Mouse (Mus musculus): ENCODE results near the gene Ubac1. TPM values are rescaled to one million over a fixed set of nuclear protein-coding genes. Genes with fewer than 3 reads are reported as not detected.

Ubac1 gene
- polyA plus RNA-seq, 1 experiment = 55.5 TPM

GRCm38 (mm10) chr2:26001136-26001535 is 20.4 kb downstream of the Ubac1 start:
- Histone ChIP-seq H3K4me1 (peaks cover 15% of the 10 kb centered on the region), H3K9me3 (no peaks in the 10 kb centered on the region), H3K27me3 (replicated peaks) (no peaks in the 10 kb centered on the region), H3K36me3 (replicated peaks; ENCODE audit: low read length) (peaks cover 97% of the 10 kb centered on the region), H3K4me3 (replicated peaks) (no peak overlapping the region)
- TF ChIP-seq GATA1 (IDR thresholded peaks at IDR 0.05; ENCODE audit: borderline replicate concordance, low read length) (no peak), FLI1 (IDR thresholded peaks at IDR 0.05; ENCODE audit: low read length) (no peak)

- Histone ChIP-seq H3K4me3 (replicated peaks) (no peak overlapping the region), H3K4me1 (peaks cover 28% of the 10 kb centered on the region), H3K36me3 (replicated peaks; ENCODE audit: low read length) (peaks cover 74% of the 10 kb centered on the region), H3K27me3 (replicated peaks) (no peaks in the 10 kb centered on the region), H3K9me3 (no peaks in the 10 kb centered on the region)
- no peak for TF ChIP-seq FLI1 (IDR thresholded peaks at IDR 0.05; ENCODE audit: low read length)
- TF ChIP-seq GATA1 (IDR thresholded peaks at IDR 0.05; ENCODE audit: borderline replicate concordance, low read length) = no peak
Observed at GRCm38 (mm10) chr2:25997716-25998115, 23.8 kb downstream of the Ubac1 start.

GRCm38 (mm10) chr2:25994791-25995190 is 26.8 kb downstream of the Ubac1 start:
- Histone ChIP-seq H3K4me1 (peaks cover 41% of the 10 kb centered on the region), H3K9me3 (no peaks in the 10 kb centered on the region), H3K36me3 (replicated peaks; ENCODE audit: low read length) (peaks cover 46% of the 10 kb centered on the region), H3K4me3 (replicated peaks) (no peak overlapping the region), H3K27me3 (replicated peaks) (no peaks in the 10 kb centered on the region)
- TF ChIP-seq GATA1 (IDR thresholded peaks at IDR 0.05; ENCODE audit: borderline replicate concordance, low read length) (no peak), FLI1 (IDR thresholded peaks at IDR 0.05; ENCODE audit: low read length) (no peak)

- H3K36me3 ChIP-seq (replicated peaks; ENCODE audit: low read length) = peaks cover 22% of the 10 kb centered on the region
- no peaks in the 10 kb centered on the region for H3K9me3 ChIP-seq
- H3K4me1 ChIP-seq = peaks cover 51% of the 10 kb centered on the region
- no peak for TF ChIP-seq FLI1 (IDR thresholded peaks at IDR 0.05; ENCODE audit: low read length)
- no peak for TF ChIP-seq GATA1 (IDR thresholded peaks at IDR 0.05; ENCODE audit: borderline replicate concordance, low read length)
- no peak overlapping the region for H3K4me3 ChIP-seq (replicated peaks)
- H3K27me3 ChIP-seq (replicated peaks) = peaks cover 7% of the 10 kb centered on the region
Observed at GRCm38 (mm10) chr2:25992285-25992684, 29.3 kb downstream of the Ubac1 start.

GRCm38 (mm10) chr2:25989651-25990050 is 31.9 kb downstream of the Ubac1 start:
- peaks cover 57% of the 10 kb centered on the region for H3K4me1 ChIP-seq
- no peaks in the 10 kb centered on the region for H3K36me3 ChIP-seq (replicated peaks; ENCODE audit: low read length)
- peaks cover 31% of the 10 kb centered on the region for H3K27me3 ChIP-seq (replicated peaks)
- no peak overlapping the region for H3K4me3 ChIP-seq (replicated peaks)
- no peak for TF ChIP-seq FLI1 (IDR thresholded peaks at IDR 0.05; ENCODE audit: low read length)
- no peak for TF ChIP-seq GATA1 (IDR thresholded peaks at IDR 0.05; ENCODE audit: borderline replicate concordance, low read length)
- H3K9me3 ChIP-seq = no peaks in the 10 kb centered on the region

GRCm38 (mm10) chr2:25987817-25988216 is 33.7 kb downstream of the Ubac1 start:
- H3K4me3 ChIP-seq (replicated peaks) = no peak overlapping the region
- H3K9me3 ChIP-seq = no peaks in the 10 kb centered on the region
- no peaks in the 10 kb centered on the region for H3K36me3 ChIP-seq (replicated peaks; ENCODE audit: low read length)
- peaks cover 59% of the 10 kb centered on the region for H3K4me1 ChIP-seq
- peaks cover 34% of the 10 kb centered on the region for H3K27me3 ChIP-seq (replicated peaks)
- no peak for TF ChIP-seq FLI1 (IDR thresholded peaks at IDR 0.05; ENCODE audit: low read length)
- no peak for TF ChIP-seq GATA1 (IDR thresholded peaks at IDR 0.05; ENCODE audit: borderline replicate concordance, low read length)

GRCm38 (mm10) chr2:25986601-25987000 is 34.9 kb downstream of the Ubac1 start:
- no peak for TF ChIP-seq GATA1 (IDR thresholded peaks at IDR 0.05; ENCODE audit: borderline replicate concordance, low read length)
- no peak for TF ChIP-seq FLI1 (IDR thresholded peaks at IDR 0.05; ENCODE audit: low read length)
- H3K36me3 ChIP-seq (replicated peaks; ENCODE audit: low read length) = no peaks in the 10 kb centered on the region
- H3K4me1 ChIP-seq = peaks cover 56% of the 10 kb centered on the region
- H3K27me3 ChIP-seq (replicated peaks) = peaks cover 34% of the 10 kb centered on the region
- no peak overlapping the region for H3K4me3 ChIP-seq (replicated peaks)
- no peaks in the 10 kb centered on the region for H3K9me3 ChIP-seq

- TF ChIP-seq FLI1 (IDR thresholded peaks at IDR 0.05; ENCODE audit: low read length) (no peak), GATA1 (IDR thresholded peaks at IDR 0.05; ENCODE audit: borderline replicate concordance, low read length) (no peak)
- Histone ChIP-seq H3K27me3 (replicated peaks) (peaks cover 34% of the 10 kb centered on the region), H3K4me3 (replicated peaks) (peak within 1 kb of the TSS; percentile 91), H3K9me3 (no peaks in the 10 kb centered on the region), H3K36me3 (replicated peaks; ENCODE audit: low read length) (peaks cover 7% of the 10 kb centered on the region), H3K4me1 (peaks cover 70% of the 10 kb centered on the region)
Observed at GRCm38 (mm10) chr2:25983159-25983907, 38.2 kb downstream of the Ubac1 start, which contains the start of gene Camsap1. Gene Camsap1 (minus strand): TSS chr2:25983282.

GRCm38 (mm10) chr2:25982426-25983091 is 39.0 kb downstream of the Ubac1 start:
- Histone ChIP-seq H3K9me3 (no peaks in the 10 kb centered on the region), H3K4me1 (peaks cover 71% of the 10 kb centered on the region), H3K27me3 (replicated peaks) (peaks cover 27% of the 10 kb centered on the region), H3K36me3 (replicated peaks; ENCODE audit: low read length) (peaks cover 7% of the 10 kb centered on the region), H3K4me3 (replicated peaks) (peak overlapping the region; percentile 91)
- TF ChIP-seq FLI1 (IDR thresholded peaks at IDR 0.05; ENCODE audit: low read length) (no peak), GATA1 (IDR thresholded peaks at IDR 0.05; ENCODE audit: borderline replicate concordance, low read length) (no peak)

GRCm38 (mm10) chr2:25982052-25982425 is 39.5 kb downstream of the Ubac1 start:
- Histone ChIP-seq H3K4me1 (peaks cover 77% of the 10 kb centered on the region), H3K36me3 (replicated peaks; ENCODE audit: low read length) (peaks cover 8% of the 10 kb centered on the region), H3K27me3 (replicated peaks) (peaks cover 25% of the 10 kb centered on the region), H3K9me3 (no peaks in the 10 kb centered on the region), H3K4me3 (replicated peaks) (peak overlapping the region; percentile 91)
- no peak for TF ChIP-seq GATA1 (IDR thresholded peaks at IDR 0.05; ENCODE audit: borderline replicate concordance, low read length)
- no peak for TF ChIP-seq FLI1 (IDR thresholded peaks at IDR 0.05; ENCODE audit: low read length)
